ENCODE assay signal across 18 mouse cellular contexts in genomic region chr17:56766631-56767405, GRCm38 (mm10). TPM values are rescaled to one million over a fixed set of nuclear protein-coding genes. Genes with fewer than 3 reads are reported as not detected.
"Had no signal": no experiment of that assay in that cellular context is flagged by ENCODE, and none has a peak within 500 bp of the region (broad histone marks: within the 10 kb centered on the region; RNA-seq: fewer than 3 reads in every experiment).

No protein-coding gene starts in this region.

- H3K27me3 ChIP-seq: midbrain, embryonic 12.5 days; neural tube, embryonic 13.5 days; neural tube, embryonic 15.5 days had no signal

- H3K9ac ChIP-seq: lung, embryonic 14.5 days; midbrain, embryonic 12.5 days; neural tube, embryonic 13.5 days; neural tube, embryonic 15.5 days had no signal

- H3K27ac ChIP-seq: midbrain, embryonic 10.5 days; midbrain, embryonic 12.5 days; neural tube, embryonic 13.5 days; neural tube, embryonic 15.5 days had no signal

- H3K9me3 ChIP-seq: midbrain, embryonic 10.5 days; midbrain, embryonic 12.5 days; neural tube, embryonic 13.5 days; neural tube, embryonic 15.5 days had no signal

- ATAC-seq: midbrain, embryonic 16.5 days had no signal

- H3K4me3 ChIP-seq: midbrain, embryonic 10.5 days; midbrain, embryonic 12.5 days; neural tube, embryonic 13.5 days; neural tube, embryonic 15.5 days had no signal

- DNase-seq: lung, embryonic 14.5 days; lung, postnatal 10 days; lung, postnatal 4 days; midbrain, embryonic 14.5 days; retina, postnatal 1 day; right cerebral cortex, adult 18-20 months; right cerebral cortex, postnatal 25 days; right cerebral cortex, postnatal 4 days; spleen, adult 18-20 months; thymus, adult 18-20 months; thymus, postnatal 14 days had no signal

RNA-seq across cellular contexts. Expression of gene Nrtn, which starts 9.5 kb away (rescaled TPM):
- total RNA-seq: megakaryocyte, adult 5-6 weeks; megakaryocyte-erythroid progenitor cell, adult 5-6 weeks had no signal
